Mouse (Mus musculus) thymus, adult 2 months (tissue): ENCODE measurements around the gene Myh11. TPM values are rescaled to one million over a fixed set of nuclear protein-coding genes. Genes with fewer than 3 reads are reported as not detected.

ENCODE experiments used
- DNase-seq: peaks from one replicate; pipeline ENCODE4 v3.0.0; 2021
- H3K27ac ChIP-seq: fragments of 200-500 bp; 2 replicates; pipeline ENCODE4 v1.5.1; 2012; ENCODE audit warnings: low read length, control low read depth; ENCODE audit not compliant: control insufficient read depth, insufficient read depth
- H3K27me3 ChIP-seq: fragments of 200-500 bp; 2 replicates; pipeline ENCODE4 v1.6.1; 2012; ENCODE audit warnings: mild to moderate bottlenecking, low read length, moderate library complexity, mixed read lengths; ENCODE audit not compliant: control insufficient read depth, insufficient read depth
- H3K36me3 ChIP-seq: fragments of 200-500 bp; 2 replicates; pipeline ENCODE4 v1.6.1; 2012; ENCODE audit warnings: mild to moderate bottlenecking, low read length, moderate library complexity; ENCODE audit not compliant: control insufficient read depth, insufficient read depth
- H3K4me1 ChIP-seq: fragments of 200-500 bp; replicated peaks from 2 replicates; pipeline ENCODE4 v1.6.1; 2012; ENCODE audit warnings: low read length; ENCODE audit not compliant: control insufficient read depth, insufficient read depth
- H3K4me3 ChIP-seq: fragments of 200-500 bp; 2 replicates; pipeline ENCODE4 v1.5.1; 2012; ENCODE audit warnings: mild to moderate bottlenecking, low read length, control low read depth, moderate library complexity; ENCODE audit not compliant: control insufficient read depth, insufficient read depth
- CTCF ChIP-seq: fragments of 200-500 bp; IDR thresholded peaks from 2 replicates; pipeline ENCODE4 v1.5.1; 2012; ENCODE audit warnings: mild to moderate bottlenecking, control low read depth, low read length, moderate library complexity, borderline replicate concordance; ENCODE audit not compliant: control insufficient read depth, poor library complexity, insufficient read depth; ENCODE audit errors: extremely low read depth
- POLR2A ChIP-seq: fragments of 200-500 bp; IDR thresholded peaks from 2 replicates; pipeline ENCODE4 v1.6.1; 2012; ENCODE audit warnings: mild to moderate bottlenecking, low read length, control low read depth, moderate library complexity; ENCODE audit not compliant: control insufficient read depth, poor library complexity, insufficient read depth; ENCODE audit errors: extremely low read depth
- WGBS: fragments of 180-500 bp; shearing (Covaris S2); methylation state at CpG from one replicate; pipeline ENCODE4 v1.1.7; 2018; 5-methylcytosine and 5-hydroxymethylcytosine counted together
- polyA plus RNA-seq: library from polyadenylated mRNA; depleted of rRNA; stranded (reverse); fragments of >200 nt; gene quantifications from 2 replicates; pipeline ENCODE4 v1.2.3, GENCODE M21; 2012

Gene Myh11
- polyA plus RNA-seq, 1 experiment: 5.2 TPM

DNA sequence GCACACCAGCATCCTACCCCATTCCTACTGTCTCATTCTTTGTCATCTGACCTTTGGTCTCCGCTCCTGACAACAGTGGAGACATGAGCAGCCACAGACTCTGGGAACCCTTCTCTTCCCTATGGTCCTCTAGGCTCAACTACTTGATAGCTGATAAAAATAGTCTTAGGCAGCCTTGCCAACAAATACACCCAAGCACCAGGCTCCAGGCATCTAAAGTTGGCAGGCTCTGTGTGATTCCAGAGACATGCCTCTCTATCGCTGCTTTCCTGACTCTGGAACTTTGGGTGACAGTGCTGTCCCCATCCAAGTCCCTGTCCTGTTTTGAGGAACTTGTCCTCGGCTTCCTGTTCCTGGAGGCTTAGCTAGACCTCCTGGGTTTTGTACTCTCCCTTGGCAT lies 37.6 kb downstream of the Myh11 start:
- no peaks in the 10 kb centered on the region for H3K27me3 ChIP-seq
- H3K4me3 ChIP-seq: no peak overlapping the region
- H3K27ac ChIP-seq: no peak overlapping the region
- no peak for DNase-seq
- H3K36me3 ChIP-seq: no peaks in the 10 kb centered on the region
- WGBS: 88% methylated on average over 3 of the region's 3 CpGs
- TF ChIP-seq CTCF: no peak
- TF ChIP-seq POLR2A: no peak
- no peaks in the 10 kb centered on the region for H3K4me1 ChIP-seq

DNA sequence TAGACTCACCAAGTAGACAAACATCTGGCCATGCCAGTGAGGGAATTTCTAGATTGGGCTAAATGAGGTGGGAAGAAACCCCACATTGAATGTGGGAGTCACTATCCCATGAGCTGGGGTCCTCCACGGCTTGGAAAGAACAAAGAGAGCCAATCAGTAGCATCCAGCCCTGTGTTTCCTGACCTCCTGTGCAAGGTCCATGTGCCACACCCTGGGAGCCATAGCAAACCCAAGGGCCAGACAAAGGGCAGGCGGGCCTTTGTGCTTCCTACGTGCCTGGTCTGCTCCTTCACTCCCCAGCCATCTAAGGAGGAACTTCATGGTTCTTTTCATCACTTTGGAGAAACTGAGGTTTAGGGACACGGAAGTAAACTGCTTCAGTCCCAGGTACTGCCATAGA lies 38.3 kb downstream of the Myh11 start:
- Histone ChIP-seq H3K4me1 (no peaks in the 10 kb centered on the region), H3K27ac (no peak overlapping the region), H3K4me3 (no peak overlapping the region), H3K27me3 (no peaks in the 10 kb centered on the region), H3K36me3 (no peaks in the 10 kb centered on the region)
- no peak for TF ChIP-seq CTCF
- DNase-seq: no peak
- 94% methylated on average over 4 of the region's 4 CpGs for WGBS

GRCm38 (mm10) chr16:14249913-14250312 lies 41.3 kb downstream of the Myh11 start:
- DNase-seq: no peak
- Histone ChIP-seq H3K27me3 (no peaks in the 10 kb centered on the region), H3K27ac (no peak overlapping the region), H3K4me1 (no peaks in the 10 kb centered on the region), H3K36me3 (no peaks in the 10 kb centered on the region), H3K4me3 (no peak overlapping the region)
- WGBS: 59% methylated on average over 1 of the region's 1 CpGs
- TF ChIP-seq POLR2A: no peak
- no peak for TF ChIP-seq CTCF

DNA sequence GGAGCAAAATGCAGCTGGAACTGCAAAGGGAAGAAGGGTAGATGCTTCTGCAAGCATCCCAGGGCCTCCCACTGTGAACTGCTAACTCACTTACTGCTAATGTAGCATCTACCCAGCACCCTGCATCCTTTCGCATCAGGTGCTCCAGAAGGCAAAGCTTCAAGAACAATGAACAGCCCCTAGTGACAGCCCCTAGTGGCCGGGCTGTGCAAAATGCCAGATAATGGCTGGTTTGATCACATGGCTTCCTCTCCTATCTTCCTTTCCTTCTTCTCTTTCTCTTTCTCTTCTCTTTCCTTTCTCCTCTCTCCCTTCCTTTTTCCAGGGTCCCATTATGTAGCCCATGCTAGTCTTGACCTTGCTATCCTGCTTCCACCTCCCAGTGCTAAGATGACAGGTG lies 48.6 kb downstream of the Myh11 start:
- Histone ChIP-seq H3K27ac (no peak overlapping the region), H3K4me1 (no peaks in the 10 kb centered on the region), H3K4me3 (no peak overlapping the region), H3K27me3 (no peaks in the 10 kb centered on the region), H3K36me3 (no peaks in the 10 kb centered on the region)
- WGBS: 56% methylated on average over 2 of the region's 2 CpGs
- peak; percentile 15 for DNase-seq
- no peak for TF ChIP-seq POLR2A
- TF ChIP-seq CTCF: no peak

DNA sequence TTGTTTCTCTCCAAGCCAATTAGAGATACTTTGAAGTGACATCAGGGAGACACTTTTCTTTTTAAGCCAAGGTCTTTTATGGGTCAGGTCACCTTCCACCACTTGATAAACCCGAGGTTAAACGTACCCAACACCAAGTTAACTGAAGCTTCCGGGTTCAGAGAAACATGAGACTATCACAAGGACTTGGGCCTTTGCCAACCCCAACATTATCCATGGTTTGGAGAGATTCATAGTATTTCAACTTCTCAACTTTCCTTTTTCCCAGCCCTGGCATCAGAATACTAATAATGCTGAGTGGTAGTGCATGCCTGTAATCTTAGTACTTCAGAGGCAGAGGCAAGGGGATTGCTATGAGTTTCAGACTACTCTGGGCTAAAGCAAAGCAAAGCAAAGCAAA lies 49.1 kb downstream of the Myh11 start:
- no peak overlapping the region for H3K4me3 ChIP-seq
- no peaks in the 10 kb centered on the region for H3K27me3 ChIP-seq
- TF ChIP-seq POLR2A: no peak
- TF ChIP-seq CTCF: no peak
- H3K36me3 ChIP-seq: no peaks in the 10 kb centered on the region
- DNase-seq: no peak
- H3K27ac ChIP-seq: no peak overlapping the region
- H3K4me1 ChIP-seq: no peaks in the 10 kb centered on the region
- whole genome bisulfite sequencing: 91% methylated on average over 3 of the region's 3 CpGs

- peak; percentile 62 for DNase-seq
- no peaks in the 10 kb centered on the region for H3K27me3 ChIP-seq
- 21% methylated on average over 6 of the region's 6 CpGs for WGBS
- no peaks in the 10 kb centered on the region for H3K36me3 ChIP-seq
- H3K4me3 ChIP-seq: no peak overlapping the region
- TF ChIP-seq CTCF (no peak; the same call in 1 of the 2 replicates), POLR2A (no peak)
- no peak overlapping the region for H3K27ac ChIP-seq
- no peaks in the 10 kb centered on the region for H3K4me1 ChIP-seq
These were observed 54.0 kb downstream of the Myh11 start for GRCm38 (mm10) chr16:14237100-14237723.

DNA sequence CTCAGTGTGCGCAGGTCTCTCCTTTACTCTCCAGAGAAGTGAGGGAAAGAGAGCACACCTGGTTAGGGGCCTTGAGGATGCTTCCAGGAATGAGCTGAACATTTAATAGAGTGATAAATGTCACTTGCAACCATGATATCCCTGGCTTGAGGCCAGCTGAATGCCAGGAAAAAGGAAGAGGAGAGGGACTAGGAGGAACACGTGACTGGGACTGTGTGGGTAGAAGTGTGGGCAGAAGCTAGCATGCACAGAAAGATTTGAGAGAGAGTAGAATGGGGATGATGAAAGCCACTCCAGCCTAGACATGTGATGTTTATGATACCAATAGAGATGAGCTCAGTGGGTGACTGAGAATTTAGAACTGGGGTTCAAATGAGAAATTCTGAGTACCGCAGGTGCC lies 76.0 kb downstream of the Myh11 start:
- Histone ChIP-seq H3K27me3 (no peaks in the 10 kb centered on the region), H3K4me1 (no peaks in the 10 kb centered on the region), H3K4me3 (no peak overlapping the region), H3K36me3 (no peaks in the 10 kb centered on the region), H3K27ac (no peak overlapping the region)
- WGBS: 90% methylated on average over 3 of the region's 3 CpGs
- DNase-seq: no peak
- TF ChIP-seq POLR2A: no peak
- TF ChIP-seq CTCF: no peak

- Histone ChIP-seq H3K27ac (no peak overlapping the region), H3K4me3 (no peak overlapping the region), H3K4me1 (no peaks in the 10 kb centered on the region), H3K27me3 (no peaks in the 10 kb centered on the region), H3K36me3 (no peaks in the 10 kb centered on the region)
- TF ChIP-seq POLR2A: no peak
- TF ChIP-seq CTCF: no peak
- 80% methylated on average over 4 of the region's 4 CpGs for WGBS
- no peak for DNase-seq
These were observed 92.4 kb downstream of the Myh11 start for GRCm38 (mm10) chr16:14198798-14199197.
